10 mouse cellular contexts compared by ENCODE assay signal in the genomic region with DNA sequence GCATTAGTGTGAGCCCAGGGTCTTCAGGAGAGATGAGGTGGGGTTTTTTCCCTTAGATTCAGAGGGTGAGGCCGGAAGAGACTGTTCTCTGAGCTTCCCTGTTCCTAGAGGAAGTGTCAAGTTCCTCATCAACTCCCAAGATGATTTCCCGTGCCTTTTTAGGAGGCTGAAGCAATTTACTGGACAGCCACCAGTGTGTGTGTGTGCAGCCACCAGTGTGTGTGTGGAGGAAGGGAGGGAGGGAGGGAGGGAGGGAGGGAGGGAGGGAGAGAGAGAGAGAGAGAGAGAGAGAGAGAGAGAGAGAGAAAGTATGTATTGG. TPM values are rescaled to one million over a fixed set of nuclear protein-coding genes. Genes with fewer than 3 reads are reported as not detected.
A peak's percentile ranks its signal among the peaks of the same experiment; 100 is the strongest.
DNase-seq lines count a peak whose midpoint lies in the region; ATAC-seq and TF ChIP-seq lines count a peak whose summit lies in the region.
"Had no signal": no experiment of that assay in that cellular context is flagged by ENCODE, and none has a peak within 500 bp of the region (broad histone marks: within the 10 kb centered on the region; RNA-seq: fewer than 3 reads in every experiment).

No protein-coding gene starts in this region.

- DNase-seq in kidney, postnatal 14 days, result no peak
- no peak for DNase-seq in embryonic facial prominence, embryonic 14.5 days (ENCODE audit: low spot score)
- no peak for DNase-seq in right cerebral cortex, postnatal 36 days (ENCODE audit: low spot score in 2 of 2)
- DNase-seq in embryo, embryonic 11 days, result no peak
- no peak for DNase-seq in layer of hippocampus, adult 9-10 months (ENCODE audit: low spot score)

- peak overlapping the region; percentile 81; the same call in 1 of the 2 replicates for H3K27ac ChIP-seq in kidney, embryonic 15.5 days
- no peak overlapping the region for H3K27ac ChIP-seq in embryonic facial prominence, embryonic 14.5 days (replicated peaks; ENCODE audit: low read depth, low read length)
- H3K27ac ChIP-seq in intestine, embryonic 15.5 days, result no peak overlapping the region

- peaks cover 50% of the 10 kb centered on the region for H3K4me1 ChIP-seq in kidney, embryonic 15.5 days
- H3K4me1 ChIP-seq in embryonic facial prominence, embryonic 14.5 days (ENCODE audit: control insufficient read depth, insufficient read depth, low read length), result peaks cover 22% of the 10 kb centered on the region
- H3K4me1 ChIP-seq in intestine, embryonic 15.5 days (replicated peaks), result peaks cover 34% of the 10 kb centered on the region

- 11% methylated on average over 2 of the region's 2 CpGs for WGBS in kidney, embryonic 15.5 days
- WGBS in embryonic facial prominence, embryonic 14.5 days, result 26% methylated on average over 2 of the region's 2 CpGs
- WGBS in intestine, embryonic 15.5 days, result 20% methylated on average over 2 of the region's 2 CpGs

- peak overlapping the region; percentile 94 for H3K4me2 ChIP-seq in kidney, embryonic 15.5 days
- H3K4me2 ChIP-seq in embryonic facial prominence, embryonic 14.5 days (ENCODE audit: low read depth, low read length), result peak overlapping the region; percentile 95
- peak overlapping the region; percentile 89 for H3K4me2 ChIP-seq in intestine, embryonic 15.5 days (replicated peaks)
- peak overlapping the region; percentile 83 for H3K4me2 ChIP-seq in myocyte (ENCODE audit: low read depth)

- peaks cover 10% of the 10 kb centered on the region; the same call in 1 of the 2 replicates for H3K36me3 ChIP-seq in kidney, embryonic 15.5 days
- H3K36me3 ChIP-seq in embryonic facial prominence, embryonic 14.5 days (ENCODE audit: control insufficient read depth, insufficient read depth, low read length), result peaks cover 6% of the 10 kb centered on the region; the same call in 1 of the 2 replicates
- H3K36me3 ChIP-seq in intestine, embryonic 15.5 days, result no peaks in the 10 kb centered on the region; the same call in 1 of the 2 replicates
- no peaks in the 10 kb centered on the region for H3K36me3 ChIP-seq in myocyte (ENCODE audit: control insufficient read depth, insufficient read depth)

- H3K79me2 ChIP-seq in myocyte (ENCODE audit: control insufficient read depth, insufficient read depth), result peaks cover 66% of the 10 kb centered on the region

- H3ac ChIP-seq in myocyte (ENCODE audit: control insufficient read depth, insufficient read length), result no peak overlapping the region

- no peak for ATAC-seq in kidney, embryonic 15.5 days (replicated peaks; ENCODE audit: low FRiP score)
- ATAC-seq in embryonic facial prominence, embryonic 14.5 days (ENCODE audit: low read depth), result no peak
- no peak for ATAC-seq in intestine, embryonic 15.5 days
- ATAC-seq: inflammation-experienced regulatory T-cells, adult 6 months had no signal

- peaks cover 3% of the 10 kb centered on the region; the same call in 1 of the 2 replicates for H3K27me3 ChIP-seq in kidney, embryonic 15.5 days
- no peaks in the 10 kb centered on the region for H3K27me3 ChIP-seq in embryonic facial prominence, embryonic 14.5 days (replicated peaks; ENCODE audit: control insufficient read depth, insufficient read depth, low read length)
- no peaks in the 10 kb centered on the region for H3K27me3 ChIP-seq in intestine, embryonic 15.5 days (replicated peaks)
- no peaks in the 10 kb centered on the region for H3K27me3 ChIP-seq in myocyte (ENCODE audit: control insufficient read depth, insufficient read depth, insufficient read length)

- TF ChIP-seq POLR2A in myocyte (IDR thresholded peaks at IDR 0.05; ENCODE audit: insufficient read length, low read depth), result no peak

- peak overlapping the region; percentile 90; the same call in 1 of the 2 replicates for H3K9ac ChIP-seq in kidney, embryonic 15.5 days
- H3K9ac ChIP-seq in embryonic facial prominence, embryonic 14.5 days (ENCODE audit: low read depth, low read length), result peak overlapping the region; percentile 90
- H3K9ac ChIP-seq in intestine, embryonic 15.5 days, result 0 out of 2 replicates have a peak overlapping the region, but pooled peaks have one; percentile 87

- H3K9me3 ChIP-seq in kidney, embryonic 15.5 days (replicated peaks), result no peaks in the 10 kb centered on the region
- H3K9me3 ChIP-seq in embryonic facial prominence, embryonic 14.5 days (ENCODE audit: control insufficient read depth, low read length), result no peaks in the 10 kb centered on the region
- H3K9me3 ChIP-seq in intestine, embryonic 15.5 days, result no peaks in the 10 kb centered on the region
- H3K9me3 ChIP-seq: G1E had no signal

- H3K4me3 ChIP-seq in kidney, embryonic 15.5 days (replicated peaks), result peak overlapping the region; percentile 87
- peak overlapping the region; percentile 76 for H3K4me3 ChIP-seq in embryonic facial prominence, embryonic 14.5 days (ENCODE audit: low read depth, low read length)
- peak overlapping the region; percentile 85 for H3K4me3 ChIP-seq in intestine, embryonic 15.5 days (replicated peaks)
- H3K4me3 ChIP-seq in myocyte, result peak overlapping the region; percentile 87

TF ChIP-seq in myocyte, 11 proteins besides CTCF, POLR2A, EP300 and RAD21:
- TF ChIP-seq POLR2AphosphoS2 (IDR thresholded peaks at IDR 0.05; ENCODE audit: insufficient read length, low read depth) (no peak), SRF (IDR thresholded peaks at IDR 0.05; ENCODE audit: control insufficient read depth, insufficient read length, low read depth) (no peak), USF1 (IDR thresholded peaks at IDR 0.05; ENCODE audit: low read depth) (no peak), TCF12 (IDR thresholded peaks at IDR 0.05; ENCODE audit: insufficient read depth, poor library complexity, severe bottlenecking) (no peak), TCF3 (IDR thresholded peaks at IDR 0.05; ENCODE audit: insufficient read length, low read depth) (no peak), CEBPB (IDR thresholded peaks at IDR 0.05; ENCODE audit: insufficient read depth, poor library complexity, severe bottlenecking) (no peak), MAX (IDR thresholded peaks at IDR 0.05; ENCODE audit: low read depth) (no peak), REST (IDR thresholded peaks at IDR 0.05; ENCODE audit: insufficient read depth, insufficient read length) (no peak), MYOG (IDR thresholded peaks at IDR 0.05; ENCODE audit: control insufficient read depth in 1 of 3, insufficient read depth in 1 of 3, insufficient read length in 2 of 3, low read depth in 2 of 3) (no peak), E2F4 (IDR thresholded peaks at IDR 0.05; ENCODE audit: insufficient read depth) (no peak), MYOD1 (IDR thresholded peaks at IDR 0.05; ENCODE audit: control insufficient read depth in 1 of 3, insufficient read length in 2 of 3, low read depth in 2 of 3) (no peak)

RNA-seq across cellular contexts. Expression of a gene that starts 2.0 kb away (rescaled TPM):
- polyA plus RNA-seq in kidney, embryonic 15.5 days (2015; fragmentation: Nextera tagmentation; extraction: Ambion mirVana), result 18.8 and 21.0 TPM in 2 replicates
- 31.5 and 33.9 TPM in 2 replicates for polyA plus RNA-seq in embryonic facial prominence, embryonic 14.5 days (2014; fragmentation: Nextera tagmentation; extraction: Ambion mirVana)
- 28.7 and 28.9 TPM in 2 replicates for polyA plus RNA-seq in intestine, embryonic 15.5 days (2015; fragmentation: Nextera tagmentation; extraction: Ambion mirVana)
- 119 TPM for polyA plus RNA-seq in myocyte (2012; fragmentation: generic; extraction: Trizol)

RNA-seq across cellular contexts. Expression of a gene that starts 6.3 kb away (rescaled TPM):
- polyA plus RNA-seq in kidney, embryonic 15.5 days (2015; fragmentation: Nextera tagmentation; extraction: Ambion mirVana), result 25.2 and 26.5 TPM in 2 replicates
- 16.5 and 21.3 TPM in 2 replicates for polyA plus RNA-seq in embryonic facial prominence, embryonic 14.5 days (2014; fragmentation: Nextera tagmentation; extraction: Ambion mirVana)
- 22.4 and 23.6 TPM in 2 replicates for polyA plus RNA-seq in intestine, embryonic 15.5 days (2015; fragmentation: Nextera tagmentation; extraction: Ambion mirVana)
- 14.2 TPM for polyA plus RNA-seq in myocyte (2012; fragmentation: generic; extraction: Trizol)

RNA-seq across cellular contexts. Expression of a gene that starts 8.9 kb away (rescaled TPM):
- 116 and 125 TPM in 2 replicates for polyA plus RNA-seq in kidney, embryonic 15.5 days (2015; fragmentation: Nextera tagmentation; extraction: Ambion mirVana)
- 111 and 119 TPM in 2 replicates for polyA plus RNA-seq in embryonic facial prominence, embryonic 14.5 days (2014; fragmentation: Nextera tagmentation; extraction: Ambion mirVana)
- polyA plus RNA-seq in intestine, embryonic 15.5 days (2015; fragmentation: Nextera tagmentation; extraction: Ambion mirVana), result 104 and 110 TPM in 2 replicates
- 124 TPM for polyA plus RNA-seq in myocyte (2012; fragmentation: generic; extraction: Trizol)

RNA-seq across cellular contexts. Expression of a gene that starts 30.3 kb away (rescaled TPM):
- polyA plus RNA-seq in kidney, embryonic 15.5 days (2015; fragmentation: Nextera tagmentation; extraction: Ambion mirVana), result 42.3 and 42.7 TPM in 2 replicates
- 26.0 and 31.0 TPM in 2 replicates for polyA plus RNA-seq in embryonic facial prominence, embryonic 14.5 days (2014; fragmentation: Nextera tagmentation; extraction: Ambion mirVana)
- 41.1 and 46.9 TPM in 2 replicates for polyA plus RNA-seq in intestine, embryonic 15.5 days (2015; fragmentation: Nextera tagmentation; extraction: Ambion mirVana)
- 96.4 TPM for polyA plus RNA-seq in myocyte (2012; fragmentation: generic; extraction: Trizol)

RNA-seq across cellular contexts. Expression of a gene that starts 30.6 kb away (rescaled TPM):
- polyA plus RNA-seq in kidney, embryonic 15.5 days (2015; fragmentation: Nextera tagmentation; extraction: Ambion mirVana), result 50.1 and 52.2 TPM in 2 replicates
- 48.2 and 55.0 TPM in 2 replicates for polyA plus RNA-seq in embryonic facial prominence, embryonic 14.5 days (2014; fragmentation: Nextera tagmentation; extraction: Ambion mirVana)
- polyA plus RNA-seq in intestine, embryonic 15.5 days (2015; fragmentation: Nextera tagmentation; extraction: Ambion mirVana), result 35.5 and 38.3 TPM in 2 replicates
- 30.0 TPM for polyA plus RNA-seq in myocyte (2012; fragmentation: generic; extraction: Trizol)
